9 mouse cellular contexts compared by ENCODE assay signal in the genomic region with DNA sequence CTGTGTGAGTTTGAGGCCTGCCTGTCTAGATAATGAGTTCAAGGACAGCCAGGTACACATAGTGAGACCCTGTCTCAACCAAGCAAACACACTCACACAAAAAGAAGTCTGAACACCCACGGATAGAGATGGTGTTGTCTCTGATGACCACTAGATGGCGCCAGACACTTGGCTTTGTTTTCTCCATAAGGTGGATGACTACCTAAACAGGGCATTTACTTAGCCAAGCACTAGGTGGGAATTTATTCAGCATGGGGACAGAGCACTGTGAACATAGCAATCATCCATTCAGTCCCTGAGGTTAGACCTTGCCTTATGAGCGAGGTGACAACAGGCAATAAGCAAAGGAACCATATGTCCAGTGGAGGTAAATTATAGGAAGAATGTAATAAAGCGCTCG. TPM values are rescaled to one million over a fixed set of nuclear protein-coding genes. Genes with fewer than 3 reads are reported as not detected.
A peak's percentile ranks its signal among the peaks of the same experiment; 100 is the strongest.
DNase-seq lines count a peak whose midpoint lies in the region; ATAC-seq lines count a peak whose summit lies in the region.
"Had no signal": no experiment of that assay in that cellular context is flagged by ENCODE, and none has a peak within 500 bp of the region (broad histone marks: within the 10 kb centered on the region; RNA-seq: fewer than 3 reads in every experiment).

No protein-coding gene starts in this region.

- DNase-seq in left cerebral cortex, postnatal 14 days (ENCODE audit: low spot score in 2 of 2): peak; percentile 64 to 69
- no peak for DNase-seq in left cerebral cortex, adult 8-10 months (ENCODE audit: low spot score in 2 of 2)
- peak; percentile 51 for DNase-seq in T-cell, adult 2 months (ENCODE audit: low spot score)
- DNase-seq in cerebellum, postnatal 25 days: peak; percentile 69 to 77
- DNase-seq in liver, embryonic 13.5 days: peak; percentile 20
- DNase-seq in retina, postnatal 1 day: peak; percentile 82
- no peak for DNase-seq in urinary bladder, postnatal 10 days (ENCODE audit: low spot score)

- 52% methylated on average over 5 of the region's 5 CpGs for WGBS in hindbrain, embryonic 13.5 days
- WGBS in liver, embryonic 13.5 days (ENCODE audit: insufficient replicate concordance): 41% methylated on average over 5 of the region's 5 CpGs

- no peaks in the 10 kb centered on the region for H3K27me3 ChIP-seq in hindbrain, embryonic 13.5 days
- H3K27me3 ChIP-seq in liver, embryonic 13.5 days: no peaks in the 10 kb centered on the region
- H3K27me3 ChIP-seq: heart, embryonic 13.5 days had no signal

- H3K4me1 ChIP-seq in hindbrain, embryonic 13.5 days (replicated peaks): peaks cover 23% of the 10 kb centered on the region
- H3K4me1 ChIP-seq in liver, embryonic 13.5 days (replicated peaks): peaks cover 22% of the 10 kb centered on the region

- H3K9me3 ChIP-seq in hindbrain, embryonic 13.5 days: no peaks in the 10 kb centered on the region
- no peaks in the 10 kb centered on the region for H3K9me3 ChIP-seq in liver, embryonic 13.5 days (replicated peaks)
- H3K9me3 ChIP-seq: heart, embryonic 13.5 days had no signal

- H3K4me2 ChIP-seq in hindbrain, embryonic 13.5 days: no peak overlapping the region
- H3K4me2 ChIP-seq in liver, embryonic 13.5 days: no peak overlapping the region
- H3K4me2 ChIP-seq: heart, embryonic 13.5 days had no signal

- peaks cover 31% of the 10 kb centered on the region for H3K36me3 ChIP-seq in hindbrain, embryonic 13.5 days
- H3K36me3 ChIP-seq in liver, embryonic 13.5 days: no peaks in the 10 kb centered on the region

- H3K4me3 ChIP-seq in hindbrain, embryonic 13.5 days: no peak overlapping the region
- H3K4me3 ChIP-seq in liver, embryonic 13.5 days (replicated peaks): no peak overlapping the region
- H3K4me3 ChIP-seq: heart, embryonic 13.5 days had no signal

- no peak overlapping the region for H3K27ac ChIP-seq in hindbrain, embryonic 13.5 days
- no peak overlapping the region for H3K27ac ChIP-seq in liver, embryonic 13.5 days
- H3K27ac ChIP-seq: heart, embryonic 13.5 days had no signal

- no peak overlapping the region for H3K9ac ChIP-seq in hindbrain, embryonic 13.5 days
- H3K9ac ChIP-seq in liver, embryonic 13.5 days: no peak overlapping the region
- H3K9ac ChIP-seq: heart, embryonic 13.5 days had no signal

- intact Hi-C loops in left cerebral cortex, postnatal 14 days (cut with DNase I): loop anchor here (1.0 to 10.0 kb wide), 3 partner anchors 38 to 335 kb away; no protein-coding TSS in a partner anchor

- peak; percentile 38; the same call in 1 of the 2 replicates for ATAC-seq in hindbrain, embryonic 13.5 days (ENCODE audit: low FRiP score)
- no peak for ATAC-seq in liver, embryonic 13.5 days (ENCODE audit: low read depth)

RNA-seq across cellular contexts. Expression of gene Cd276, which starts 15.4 kb away (rescaled TPM):
- 10 to 100 TPM; 13.2 to 14.6 TPM for total RNA-seq in left cerebral cortex, postnatal 14 days (2021)
- total RNA-seq in left cerebral cortex, adult 8-10 months (2022): 1 to 10 TPM; 7.8 to 9.5 (median 8.7) TPM
- 34.1 and 34.4 TPM in 2 replicates for polyA plus RNA-seq in hindbrain, embryonic 13.5 days (2015; fragmentation: Nextera tagmentation; extraction: Ambion mirVana)
- polyA plus RNA-seq in liver, embryonic 13.5 days (2015; fragmentation: Nextera tagmentation; extraction: Ambion mirVana): 1.9 and 2.3 TPM in 2 replicates

RNA-seq across cellular contexts. Expression of gene Nptn, which starts 42.2 kb away (rescaled TPM):
- total RNA-seq in left cerebral cortex, postnatal 14 days (2021): 1,000 to 10,000 TPM in 1 of 2 experiments, 100 to 1,000 TPM in 1; 987 to 1,013 TPM
- 100 to 1,000 TPM; 856 to 995 (median 934) TPM for total RNA-seq in left cerebral cortex, adult 8-10 months (2022)
- 140 and 144 TPM in 2 replicates for polyA plus RNA-seq in hindbrain, embryonic 13.5 days (2015; fragmentation: Nextera tagmentation; extraction: Ambion mirVana)
- polyA plus RNA-seq in liver, embryonic 13.5 days (2015; fragmentation: Nextera tagmentation; extraction: Ambion mirVana): 98.0 and 104 TPM in 2 replicates

RNA-seq across cellular contexts. Expression of gene Insyn1, which starts 51.5 kb away (rescaled TPM):
- 100 to 1,000 TPM; 155 to 173 TPM for total RNA-seq in left cerebral cortex, postnatal 14 days (2021)
- 100 to 1,000 TPM; 194 to 230 (median 210) TPM for total RNA-seq in left cerebral cortex, adult 8-10 months (2022)
- 5.0 and 6.8 TPM in 2 replicates for polyA plus RNA-seq in hindbrain, embryonic 13.5 days (2015; fragmentation: Nextera tagmentation; extraction: Ambion mirVana)
- 0.10 TPM in 1 of 2 replicates, not detected in the other for polyA plus RNA-seq in liver, embryonic 13.5 days (2015; fragmentation: Nextera tagmentation; extraction: Ambion mirVana)

Comparison
In these comparisons a context has a peak if more than half of its experiments do, and no peak if none do; other contexts are left out.
1. DNase-seq: peak in left cerebral cortex, postnatal 14 days (2 of 2), T-cell, adult 2 months (single experiment), cerebellum, postnatal 25 days (2 of 2), liver, embryonic 13.5 days (single experiment) and retina, postnatal 1 day (single experiment); none in left cerebral cortex, adult 8-10 months (0 of 2) and urinary bladder, postnatal 10 days (single experiment).